Mouse (Mus musculus): ENCODE measurements around the gene Gjb3. TPM values are rescaled to one million over a fixed set of nuclear protein-coding genes. Genes with fewer than 3 reads are reported as not detected.

Gene Gjb3
- polyA plus RNA-seq, 1 experiment: 1.8 TPM

DNA sequence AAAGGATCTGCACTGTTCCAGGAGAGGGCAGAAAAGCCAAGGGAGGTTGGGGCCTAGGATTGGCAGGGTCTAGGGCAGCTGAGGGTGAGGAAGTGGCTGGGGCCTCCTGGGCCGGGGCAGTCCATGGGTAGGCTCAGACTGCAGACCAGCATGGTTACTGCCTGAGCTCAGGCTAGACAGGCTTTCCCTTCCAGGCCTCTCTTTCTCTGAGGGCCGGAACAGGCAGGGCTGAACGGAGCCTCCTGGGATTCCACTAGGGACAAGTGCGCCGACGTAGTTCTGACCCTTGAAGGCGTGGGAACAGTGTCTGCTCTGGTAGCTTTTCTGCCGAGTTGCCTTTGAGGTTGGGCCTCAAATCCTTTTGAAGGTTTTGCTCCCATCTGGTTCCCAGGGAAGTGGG is 14.9 kb downstream of the Gjb3 start:
- Histone ChIP-seq H3K79me2 (ENCODE audit: control insufficient read depth, insufficient read depth) (no peaks in the 10 kb centered on the region), H3K36me3 (ENCODE audit: control insufficient read depth, insufficient read depth) (no peaks in the 10 kb centered on the region), H3K79me3 (ENCODE audit: low read depth) (no peaks in the 10 kb centered on the region), H3K4me3 (ENCODE audit: insufficient read depth, poor library complexity, severe bottlenecking) (no peak overlapping the region), H3K27me3 (ENCODE audit: control insufficient read depth, insufficient read depth, insufficient read length) (no peaks in the 10 kb centered on the region), H3ac (ENCODE audit: control insufficient read depth, insufficient read length, low read depth) (no peak overlapping the region)
- TF ChIP-seq FOSL1 (IDR thresholded peaks at IDR 0.05; ENCODE audit: insufficient read depth, low read length, poor library complexity, severe bottlenecking) (no peak), CEBPB (IDR thresholded peaks at IDR 0.05; ENCODE audit: low read depth) (no peak), MAX (IDR thresholded peaks at IDR 0.05) (no peak), MYOD1 (IDR thresholded peaks at IDR 0.05; ENCODE audit: control insufficient read depth, insufficient read length, low read depth) (no peak), MYOG (IDR thresholded peaks at IDR 0.05; ENCODE audit: control insufficient read depth, extremely low read depth, insufficient read length) (no peak), USF1 (IDR thresholded peaks at IDR 0.05; ENCODE audit: low read depth) (no peak), CTCF (IDR thresholded peaks at IDR 0.05; ENCODE audit: control insufficient read depth, insufficient read depth, insufficient read length) (no peak)

DNA sequence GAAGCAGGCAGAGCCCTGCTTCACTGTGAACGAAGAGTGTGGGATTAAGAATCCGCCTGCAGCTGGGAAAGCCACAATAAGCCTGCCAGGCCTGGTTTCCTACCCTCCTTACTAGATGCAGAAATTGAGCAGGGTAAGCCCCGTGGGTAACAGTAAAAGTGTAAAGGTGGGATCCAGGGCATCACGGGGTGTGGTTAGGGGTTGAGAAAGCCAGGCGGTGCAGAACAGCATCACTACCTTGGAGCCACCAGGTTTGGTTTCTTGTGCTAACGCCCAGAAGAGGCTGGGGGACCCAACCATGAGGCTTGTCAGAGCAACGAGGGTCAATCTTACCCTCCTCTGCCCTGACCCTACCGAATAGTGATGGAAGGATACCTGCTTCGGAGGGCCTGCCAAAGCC is 16.1 kb downstream of the Gjb3 start:
- Histone ChIP-seq H3K27me3 (ENCODE audit: control insufficient read depth, insufficient read depth, insufficient read length) (no peaks in the 10 kb centered on the region), H3K36me3 (ENCODE audit: control insufficient read depth, insufficient read depth) (no peaks in the 10 kb centered on the region), H3K4me3 (ENCODE audit: insufficient read depth, poor library complexity, severe bottlenecking) (no peak overlapping the region), H3ac (ENCODE audit: control insufficient read depth, insufficient read length, low read depth) (no peak overlapping the region), H3K79me3 (ENCODE audit: low read depth) (no peaks in the 10 kb centered on the region), H3K79me2 (ENCODE audit: control insufficient read depth, insufficient read depth) (no peaks in the 10 kb centered on the region)
- TF ChIP-seq MYOG (IDR thresholded peaks at IDR 0.05; ENCODE audit: control insufficient read depth, extremely low read depth, insufficient read length) (no peak), CEBPB (IDR thresholded peaks at IDR 0.05; ENCODE audit: low read depth) (no peak), MAX (IDR thresholded peaks at IDR 0.05) (no peak), CTCF (IDR thresholded peaks at IDR 0.05; ENCODE audit: control insufficient read depth, insufficient read depth, insufficient read length) (no peak), USF1 (IDR thresholded peaks at IDR 0.05; ENCODE audit: low read depth) (no peak), MYOD1 (IDR thresholded peaks at IDR 0.05; ENCODE audit: control insufficient read depth, insufficient read length, low read depth) (no peak), FOSL1 (IDR thresholded peaks at IDR 0.05; ENCODE audit: insufficient read depth, low read length, poor library complexity, severe bottlenecking) (no peak)

DNA sequence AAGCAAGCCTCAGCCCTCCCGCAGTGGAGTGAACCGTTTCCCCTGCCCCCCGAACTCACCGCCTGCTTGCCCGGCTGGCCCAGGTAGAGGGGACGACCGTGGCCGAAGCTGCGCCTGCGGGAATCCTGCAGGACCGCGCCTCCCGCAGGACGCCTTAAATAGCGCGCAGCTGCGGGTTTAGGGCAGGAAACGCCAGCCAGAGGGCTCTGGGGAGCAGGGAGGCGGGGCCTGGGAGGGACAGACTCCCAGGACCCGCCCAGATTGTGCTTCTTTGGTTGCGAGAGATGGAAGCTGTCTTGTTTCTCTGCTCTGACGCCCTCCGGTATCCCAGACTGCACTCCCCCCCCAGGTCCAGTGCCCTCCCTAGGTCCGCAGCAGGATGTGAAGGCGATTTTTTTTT is 16.8 kb downstream of the Gjb3 start, which contains the start of gene Gja4:
Gja4 (minus strand) TSS at position 179 of the 400 bp plus-strand sequence.
- Histone ChIP-seq H3K79me2 (ENCODE audit: control insufficient read depth, insufficient read depth) (no peaks in the 10 kb centered on the region), H3K79me3 (ENCODE audit: low read depth) (no peaks in the 10 kb centered on the region), H3K27me3 (ENCODE audit: control insufficient read depth, insufficient read depth, insufficient read length) (no peaks in the 10 kb centered on the region), H3K4me3 (ENCODE audit: insufficient read depth, poor library complexity, severe bottlenecking) (no peak within 1 kb of the TSS), H3ac (ENCODE audit: control insufficient read depth, insufficient read length, low read depth) (peak within 1 kb of the TSS; percentile 59), H3K36me3 (ENCODE audit: control insufficient read depth, insufficient read depth) (no peaks in the 10 kb centered on the region)
- TF ChIP-seq MYOG (IDR thresholded peaks at IDR 0.05; ENCODE audit: control insufficient read depth, extremely low read depth, insufficient read length) (no peak), CEBPB (IDR thresholded peaks at IDR 0.05; ENCODE audit: low read depth) (no peak), CTCF (IDR thresholded peaks at IDR 0.05; ENCODE audit: control insufficient read depth, insufficient read depth, insufficient read length) (no peak), MAX (IDR thresholded peaks at IDR 0.05) (no peak), MYOD1 (IDR thresholded peaks at IDR 0.05; ENCODE audit: control insufficient read depth, insufficient read length, low read depth) (no peak), USF1 (IDR thresholded peaks at IDR 0.05; ENCODE audit: low read depth) (no peak), FOSL1 (IDR thresholded peaks at IDR 0.05; ENCODE audit: insufficient read depth, low read length, poor library complexity, severe bottlenecking) (no peak)

DNA sequence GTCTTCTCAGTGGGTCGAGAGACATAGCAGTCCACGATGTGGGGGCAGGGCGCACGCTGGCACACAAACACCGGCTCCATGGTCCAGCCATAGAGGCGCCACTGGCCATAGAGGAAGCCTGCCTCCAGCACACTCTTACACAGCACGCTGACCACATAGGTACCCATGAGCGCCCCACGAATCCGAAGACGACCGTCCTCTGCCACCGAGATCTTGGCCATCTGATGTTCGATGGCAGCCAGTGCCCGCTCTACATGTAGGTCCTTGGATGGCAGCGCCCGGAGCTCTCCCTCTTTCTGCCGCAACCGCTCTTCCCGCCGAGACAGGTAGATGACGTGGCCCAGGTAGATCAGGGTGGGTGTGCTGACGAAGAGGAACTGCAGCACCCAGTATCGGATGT is 18.3 kb downstream of the Gjb3 start:
- Histone ChIP-seq H3K79me2 (ENCODE audit: control insufficient read depth, insufficient read depth) (no peaks in the 10 kb centered on the region), H3ac (ENCODE audit: control insufficient read depth, insufficient read length, low read depth) (no peak overlapping the region), H3K27me3 (ENCODE audit: control insufficient read depth, insufficient read depth, insufficient read length) (no peaks in the 10 kb centered on the region), H3K79me3 (ENCODE audit: low read depth) (no peaks in the 10 kb centered on the region), H3K4me3 (ENCODE audit: insufficient read depth, poor library complexity, severe bottlenecking) (no peak overlapping the region), H3K36me3 (ENCODE audit: control insufficient read depth, insufficient read depth) (no peaks in the 10 kb centered on the region)
- TF ChIP-seq CTCF (IDR thresholded peaks at IDR 0.05; ENCODE audit: control insufficient read depth, insufficient read depth, insufficient read length): no peak
- TF ChIP-seq CEBPB (IDR thresholded peaks at IDR 0.05; ENCODE audit: low read depth): no peak
- no peak for TF ChIP-seq FOSL1 (IDR thresholded peaks at IDR 0.05; ENCODE audit: insufficient read depth, low read length, poor library complexity, severe bottlenecking)
- no peak for TF ChIP-seq MYOG (IDR thresholded peaks at IDR 0.05; ENCODE audit: control insufficient read depth, extremely low read depth, insufficient read length)
- no peak for TF ChIP-seq MAX (IDR thresholded peaks at IDR 0.05)

DNA sequence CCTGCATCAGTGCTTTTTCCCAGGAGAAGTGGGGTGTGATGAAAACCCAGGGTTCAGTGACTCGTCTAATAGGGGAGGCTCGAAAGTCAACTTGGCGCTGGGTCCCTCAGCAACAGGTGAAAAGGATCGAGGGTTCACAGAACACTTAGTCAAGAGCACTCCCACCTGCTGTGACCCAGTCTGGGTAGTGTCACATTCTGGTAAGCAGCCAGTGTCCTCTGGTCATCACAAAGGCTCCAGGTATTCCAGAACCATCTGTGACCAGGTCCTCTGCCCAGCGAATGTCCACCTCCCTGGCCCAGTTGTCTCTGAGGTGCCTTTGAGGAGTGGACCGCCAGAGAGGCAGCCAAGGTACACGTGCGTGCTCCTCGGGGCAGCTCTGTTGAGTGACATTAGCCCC is 19.1 kb downstream of the Gjb3 start:
- no peaks in the 10 kb centered on the region for H3K79me3 ChIP-seq (ENCODE audit: low read depth)
- no peaks in the 10 kb centered on the region for H3K36me3 ChIP-seq (ENCODE audit: control insufficient read depth, insufficient read depth)
- no peak overlapping the region for H3K4me3 ChIP-seq (ENCODE audit: insufficient read depth, poor library complexity, severe bottlenecking)
- H3ac ChIP-seq (ENCODE audit: control insufficient read depth, insufficient read length, low read depth): no peak overlapping the region
- no peaks in the 10 kb centered on the region for H3K27me3 ChIP-seq (ENCODE audit: control insufficient read depth, insufficient read depth, insufficient read length)
- H3K79me2 ChIP-seq (ENCODE audit: control insufficient read depth, insufficient read depth): no peaks in the 10 kb centered on the region
- TF ChIP-seq CTCF (IDR thresholded peaks at IDR 0.05; ENCODE audit: control insufficient read depth, insufficient read depth, insufficient read length) (no peak), MYOG (IDR thresholded peaks at IDR 0.05; ENCODE audit: control insufficient read depth, extremely low read depth, insufficient read length) (no peak), MAX (IDR thresholded peaks at IDR 0.05) (no peak), CEBPB (IDR thresholded peaks at IDR 0.05; ENCODE audit: low read depth) (no peak), USF1 (IDR thresholded peaks at IDR 0.05; ENCODE audit: low read depth) (no peak), FOSL1 (IDR thresholded peaks at IDR 0.05; ENCODE audit: insufficient read depth, low read length, poor library complexity, severe bottlenecking) (no peak), MYOD1 (IDR thresholded peaks at IDR 0.05; ENCODE audit: control insufficient read depth, insufficient read length, low read depth) (no peak)

DNA sequence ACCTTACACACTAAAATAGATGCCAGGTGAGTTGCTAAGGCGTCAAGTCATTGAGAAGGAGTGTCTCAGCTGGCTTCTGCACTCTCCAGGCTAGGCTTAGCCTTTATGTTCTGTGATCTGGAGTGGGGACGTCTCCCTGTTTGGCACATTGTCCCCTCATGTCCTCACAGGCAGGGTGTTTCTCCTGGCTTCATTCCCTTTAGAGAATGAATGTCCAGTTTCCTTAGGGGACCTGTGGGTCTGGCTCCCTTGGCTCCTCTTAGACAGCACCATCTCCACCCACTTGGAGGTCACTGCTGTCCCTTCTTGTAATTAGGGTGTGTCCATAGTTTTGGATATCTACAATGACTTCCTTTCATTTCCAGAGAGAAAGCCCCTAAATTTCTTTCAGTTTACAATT is 23.7 kb downstream of the Gjb3 start:
- Histone ChIP-seq H3K79me3 (ENCODE audit: low read depth) (no peaks in the 10 kb centered on the region), H3K79me2 (ENCODE audit: control insufficient read depth, insufficient read depth) (no peaks in the 10 kb centered on the region), H3K4me3 (ENCODE audit: insufficient read depth, poor library complexity, severe bottlenecking) (no peak overlapping the region), H3K36me3 (ENCODE audit: control insufficient read depth, insufficient read depth) (no peaks in the 10 kb centered on the region), H3K27me3 (ENCODE audit: control insufficient read depth, insufficient read depth, insufficient read length) (peaks cover 4% of the 10 kb centered on the region), H3ac (ENCODE audit: control insufficient read depth, insufficient read length, low read depth) (no peak overlapping the region)
- no peak for TF ChIP-seq USF1 (IDR thresholded peaks at IDR 0.05; ENCODE audit: low read depth)
- TF ChIP-seq CTCF (IDR thresholded peaks at IDR 0.05; ENCODE audit: control insufficient read depth, insufficient read depth, insufficient read length): no peak
- TF ChIP-seq MYOG (IDR thresholded peaks at IDR 0.05; ENCODE audit: control insufficient read depth, extremely low read depth, insufficient read length): no peak
- no peak for TF ChIP-seq MAX (IDR thresholded peaks at IDR 0.05)
- no peak for TF ChIP-seq MYOD1 (IDR thresholded peaks at IDR 0.05; ENCODE audit: control insufficient read depth, insufficient read length, low read depth)
